Mouse (Mus musculus) gonadal fat pad, adult 2 months (tissue): Measurements from ENCODE around the gene Rundc1. TPM values are rescaled to one million over a fixed set of nuclear protein-coding genes. Genes with fewer than 3 reads are reported as not detected.
"Not testable (repeated sequence)": the region's sequence is repeated elsewhere in the genome, so short reads cannot be mapped to it uniquely, and the experiment has no call there.

Experiments
- DNase-seq: peaks from one replicate; pipeline ENCODE4 v3.0.0-alpha.2; 2012; ENCODE audit warnings: low read depth
- polyA plus RNA-seq: library from polyadenylated mRNA; depleted of rRNA; stranded (reverse); fragments of >200 nt; gene quantifications from 2 replicates; pipeline ENCODE4 v1.2.3, GENCODE M21; 2012; rRNA removed

Rundc1 gene
- 25.6 and 26.5 TPM in 2 replicates for polyA plus RNA-seq

- no peak for DNase-seq
These were observed at the start of gene Rundc1, which contains the start of gene Ptges3l for GRCm38 (mm10) chr11:101424925-101425813. Gene Rundc1, plus strand, starts transcription at chr11:101425085. Gene Ptges3l, minus strand, starts transcription at chr11:101425333.

- not testable (repeated sequence) for DNase-seq
These were observed 46.7 kb upstream of the Rundc1 start for GRCm38 (mm10) chr11:101378196-101378595.

GRCm38 (mm10) chr11:101378926-101379325 is 46.0 kb upstream of the Rundc1 start:
- peak; percentile 98 for DNase-seq

- DNase-seq, result no peak
These were observed 43.1 kb upstream of the Rundc1 start for GRCm38 (mm10) chr11:101381817-101382216.

GRCm38 (mm10) chr11:101395110-101395509 is 29.8 kb upstream of the Rundc1 start:
- DNase-seq, result no peak

- DNase-seq, result no peak
These were observed 9.6 kb upstream of the Rundc1 start for GRCm38 (mm10) chr11:101415306-101415705.

- no peak for DNase-seq
These were observed 8.3 kb upstream of the Rundc1 start for GRCm38 (mm10) chr11:101416433-101417100.

- no peak for DNase-seq
These were observed 7.6 kb upstream of the Rundc1 start, which contains the start of gene Aarsd1 for GRCm38 (mm10) chr11:101417101-101417855. Gene Aarsd1, minus strand, starts transcription at chr11:101417615.

GRCm38 (mm10) chr11:101418991-101419390 is 5.9 kb upstream of the Rundc1 start:
- DNase-seq, result no peak

GRCm38 (mm10) chr11:101419610-101420009 is 5.3 kb upstream of the Rundc1 start:
- DNase-seq, result no peak

- DNase-seq, result no peak
These were observed 4.7 kb upstream of the Rundc1 start for GRCm38 (mm10) chr11:101420148-101420547.

- no peak for DNase-seq
These were observed 607 bp upstream of the Rundc1 start, which contains the start of gene Gm27029 for GRCm38 (mm10) chr11:101424105-101424851. Gene Gm27029, minus strand, starts transcription at chr11:101424796.

GRCm38 (mm10) chr11:101426165-101426564 is 1.3 kb downstream of the Rundc1 start:
- no peak for DNase-seq

- no peak for DNase-seq
These were observed 6.4 kb downstream of the Rundc1 start for GRCm38 (mm10) chr11:101431327-101431726.

GRCm38 (mm10) chr11:101433396-101433795 is 8.5 kb downstream of the Rundc1 start:
- no peak for DNase-seq

- DNase-seq, result no peak
These were observed 10.9 kb downstream of the Rundc1 start for GRCm38 (mm10) chr11:101435831-101436230.

- no peak for DNase-seq
These were observed 12.0 kb downstream of the Rundc1 start for GRCm38 (mm10) chr11:101436916-101437315.

- DNase-seq, result not testable (repeated sequence)
These were observed 13.1 kb downstream of the Rundc1 start for GRCm38 (mm10) chr11:101438006-101438405.

GRCm38 (mm10) chr11:101441450-101442126 is 16.7 kb downstream of the Rundc1 start:
- not testable (repeated sequence) for DNase-seq

- DNase-seq, result peak; percentile 97
These were observed 17.3 kb downstream of the Rundc1 start, which contains the start of gene Rpl27 for GRCm38 (mm10) chr11:101442127-101442693. Gene Rpl27, plus strand, starts transcription at chr11:101442298.
